Mouse (Mus musculus): ENCODE data around the gene Zswim7. TPM values are rescaled to one million over a fixed set of nuclear protein-coding genes. Genes with fewer than 3 reads are reported as not detected.

Gene Zswim7
- 8.4 TPM for polyA plus RNA-seq (2017; shearing (Covaris generic))

DNA sequence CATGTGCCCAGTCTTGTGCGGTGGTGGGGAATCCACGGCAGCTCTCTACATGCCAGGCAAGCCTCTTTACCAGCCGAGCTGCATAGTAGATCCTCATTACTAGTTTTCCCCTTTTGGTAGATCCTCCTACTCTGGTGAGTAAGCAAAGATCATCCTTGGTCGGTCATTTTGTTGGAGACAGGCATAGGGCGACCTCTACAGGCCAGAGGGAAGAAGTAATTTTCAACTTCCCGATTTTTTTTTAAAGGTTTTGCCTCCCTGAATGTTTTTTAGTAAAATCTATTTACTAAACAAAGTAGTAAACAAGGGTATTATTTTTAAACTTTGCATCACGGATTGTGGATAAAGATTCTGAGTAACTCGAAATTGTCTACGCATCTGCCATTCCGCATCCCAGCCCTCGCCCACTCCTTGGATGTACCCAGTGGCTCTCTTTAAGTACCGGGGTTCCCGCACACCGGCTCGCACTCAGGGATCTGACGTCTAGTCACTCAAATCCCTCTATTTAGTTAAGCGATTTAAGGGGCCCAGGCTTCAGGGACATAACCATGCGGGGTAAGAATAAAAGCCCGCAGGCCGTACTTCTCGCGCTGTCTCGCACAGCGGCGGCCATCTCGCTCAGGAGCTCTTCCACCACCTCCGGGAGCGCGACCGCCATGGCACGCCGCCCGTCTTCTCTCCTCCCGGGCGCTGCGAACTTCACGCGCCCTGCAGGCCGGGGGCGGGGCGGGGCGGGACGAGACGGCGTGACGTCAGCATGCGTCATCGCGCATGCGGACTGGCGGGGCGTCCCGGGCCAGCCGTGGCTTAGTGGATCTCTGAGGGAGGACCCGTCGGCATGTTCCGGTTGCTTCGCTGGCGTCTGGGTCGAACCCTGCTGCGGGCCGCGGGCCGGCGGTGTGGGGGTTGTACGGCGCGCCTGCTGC, at the start of gene Zswim7, which contains the start of gene Ttc19:
Gene Zswim7 (minus strand): TSS at position 701 of the 926 bp plus-strand sequence.
Gene Ttc19 (plus strand): TSS at position 799 of the 926 bp plus-strand sequence.

DNA sequence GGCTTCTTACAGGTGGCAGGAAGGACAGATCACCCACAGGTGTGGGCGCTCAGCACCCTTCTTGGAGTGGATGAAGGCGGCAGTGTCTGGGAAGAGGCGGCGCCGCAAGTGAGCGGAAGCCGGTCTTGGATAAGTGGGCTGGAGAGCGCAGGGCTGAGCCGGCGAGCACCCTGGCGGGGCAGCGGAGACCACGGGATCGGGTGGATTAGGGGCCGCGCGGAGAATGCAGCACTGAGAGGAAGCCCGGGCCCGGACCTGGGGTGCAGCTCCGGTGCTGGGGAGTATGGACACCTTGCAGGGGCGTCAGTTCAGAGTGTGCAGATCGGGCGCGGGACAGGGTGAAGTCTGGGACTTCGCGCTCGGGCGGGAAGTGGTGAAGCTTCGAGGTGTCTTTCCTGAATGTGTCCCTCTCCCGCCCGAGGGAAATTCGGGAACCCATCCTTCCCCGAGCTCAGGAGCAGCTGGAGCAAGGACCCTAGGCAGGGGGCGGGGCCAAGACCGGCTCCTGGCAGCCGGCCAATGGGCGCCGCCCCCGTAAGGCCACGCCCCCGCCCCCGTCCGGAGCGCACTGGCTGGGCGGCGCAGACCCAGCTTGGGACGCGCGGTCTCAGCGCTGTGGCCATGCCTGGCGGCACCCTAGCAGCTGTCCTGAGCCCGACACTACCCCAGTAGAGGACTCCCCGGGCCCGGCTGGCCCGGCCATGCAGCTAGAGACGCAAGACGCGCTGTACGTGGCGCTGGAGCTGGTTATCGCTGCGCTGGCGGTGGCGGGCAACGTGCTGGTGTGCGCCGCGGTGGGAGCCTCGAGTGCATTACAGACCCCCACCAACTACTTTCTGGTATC, 32.6 kb downstream of the Zswim7 start, which contains the start of gene Adora2b:
Gene Adora2b (plus strand): TSS at position 584 of the 844 bp plus-strand sequence.

Other genes with a start within 250 kb of the Zswim7 start
- gene Adora2b, start 32.4 kb downstream of the Zswim7 start, polyA plus RNA-seq (2017; shearing (Covaris generic)): not detected
- 7.5 TPM for gene Ttc19, start 98 bp upstream of the Zswim7 start, polyA plus RNA-seq (2017; shearing (Covaris generic))
- 14.0 TPM for gene Pigl, start 177.1 kb upstream of the Zswim7 start, polyA plus RNA-seq (2017; shearing (Covaris generic))
- 103 TPM for gene Ncor1, start 177.2 kb upstream of the Zswim7 start, polyA plus RNA-seq (2017; shearing (Covaris generic))

Measured in activated CD4-positive, CD25-positive, alpha-beta regulatory T cell, adult 9 weeks (primary cell).